Mouse (Mus musculus): ENCODE data around the gene Faf2.

Gene Faf2

DNA sequence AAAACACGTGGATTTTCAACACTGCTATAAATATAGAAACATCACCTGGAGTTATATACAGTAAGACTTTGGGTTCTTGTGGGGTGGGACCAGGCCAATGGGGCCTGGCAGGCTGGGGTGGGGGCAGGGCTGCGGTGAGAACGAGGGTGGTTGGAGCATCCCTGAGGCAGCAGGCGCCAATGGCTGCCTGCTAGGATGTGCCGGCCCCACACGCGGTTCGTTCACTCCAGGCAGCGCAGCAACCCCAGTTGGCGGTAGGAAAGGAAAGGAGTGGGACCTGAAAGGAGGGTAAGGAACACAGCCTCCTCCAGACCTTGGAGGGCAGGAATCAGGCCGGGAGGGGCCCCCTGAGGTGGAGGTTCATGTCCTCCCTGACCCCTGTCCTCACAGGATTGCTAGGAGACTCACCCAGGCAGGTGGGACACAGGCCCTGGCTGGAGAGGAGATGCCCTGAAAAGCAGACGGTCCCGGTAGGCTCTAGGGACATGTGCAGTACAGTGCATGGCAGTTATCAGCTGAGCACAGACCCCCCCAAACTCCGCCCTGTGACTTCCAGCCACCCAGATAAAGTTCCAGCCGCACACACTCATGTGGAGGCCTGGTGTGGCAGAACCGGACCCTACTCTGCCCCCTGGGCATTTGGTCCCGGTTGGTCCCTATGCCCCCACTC is 58.7 kb downstream of the Faf2 start:
- in situ Hi-C loops (cut with MboI, MseI): no loop called here

DNA sequence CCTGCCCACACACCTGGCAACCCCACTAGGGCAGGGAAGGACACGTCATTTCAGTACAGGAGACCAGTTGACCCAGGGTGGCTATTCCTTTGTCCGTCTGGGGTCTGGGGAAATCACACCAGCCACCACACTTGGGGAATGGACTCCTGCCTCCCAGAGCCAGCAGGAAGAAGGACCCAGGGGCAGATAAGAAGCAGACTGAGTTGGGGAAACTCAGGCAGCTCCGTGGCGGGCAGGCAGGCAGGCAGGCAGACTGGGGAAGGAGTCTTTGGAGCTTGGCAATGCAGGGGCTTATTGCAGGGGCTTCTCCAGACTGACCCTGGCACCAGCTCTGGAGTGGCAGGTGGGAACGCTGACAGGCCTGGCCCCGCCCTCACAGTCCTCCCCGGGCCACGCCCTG is 59.7 kb downstream of the Faf2 start:
- in situ Hi-C loops (cut with MboI, MseI): no loop called here

DNA sequence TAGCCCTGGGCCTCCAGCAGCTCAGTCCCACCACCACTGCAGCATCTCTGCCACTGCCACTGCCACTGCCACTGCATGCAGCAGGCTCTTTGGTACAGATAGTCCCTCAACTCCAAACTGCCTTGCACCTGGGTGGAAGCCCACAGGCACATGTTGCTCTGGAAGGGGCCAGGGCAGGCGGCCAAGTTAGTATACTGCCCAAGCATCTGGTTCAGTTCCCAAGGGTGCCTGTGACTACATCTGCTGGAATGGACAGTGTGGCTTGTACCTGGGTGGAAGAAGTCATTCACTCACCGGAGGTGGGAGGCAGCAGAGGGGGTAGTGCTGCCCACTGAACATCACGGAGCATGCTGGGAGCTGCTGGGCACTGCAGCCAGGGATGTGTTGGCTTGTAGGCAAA is 61.7 kb downstream of the Faf2 start:
- in situ Hi-C loops (cut with MboI, MseI): no loop called here

GRCm38 (mm10) chr13:54684140-54684896 is 62.7 kb downstream of the Faf2 start:
- in situ Hi-C loops (cut with MboI, MseI): no loop called here

DNA sequence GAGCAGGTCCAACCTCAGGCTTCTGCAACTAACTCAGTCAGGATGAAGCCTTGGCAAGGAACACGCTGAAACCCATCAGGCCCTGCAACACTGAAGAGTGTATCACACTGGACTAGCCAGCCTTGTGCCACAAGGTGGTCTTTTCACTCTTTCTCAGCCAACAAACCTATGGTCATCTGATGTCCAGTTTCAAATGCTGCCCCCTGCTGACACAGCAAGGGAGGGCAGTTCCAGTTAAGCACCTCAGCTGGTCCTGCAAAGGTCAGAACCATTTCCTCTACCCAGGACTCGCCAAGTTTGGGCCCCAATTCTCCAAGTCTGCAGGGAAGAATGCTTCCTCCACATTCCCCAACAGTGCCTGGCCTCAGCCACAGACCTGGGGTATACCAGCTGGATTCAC is 63.6 kb downstream of the Faf2 start:
- in situ Hi-C loops (cut with MboI, MseI): no loop called here

GRCm38 (mm10) chr13:54686139-54687053 is 64.8 kb downstream of the Faf2 start:
- in situ Hi-C loops (cut with MboI, MseI): no loop called here

- in situ Hi-C loops (cut with MboI, MseI): no loop called here
Measured at GRCm38 (mm10) chr13:54687096-54687495, 65.5 kb downstream of the Faf2 start.

DNA sequence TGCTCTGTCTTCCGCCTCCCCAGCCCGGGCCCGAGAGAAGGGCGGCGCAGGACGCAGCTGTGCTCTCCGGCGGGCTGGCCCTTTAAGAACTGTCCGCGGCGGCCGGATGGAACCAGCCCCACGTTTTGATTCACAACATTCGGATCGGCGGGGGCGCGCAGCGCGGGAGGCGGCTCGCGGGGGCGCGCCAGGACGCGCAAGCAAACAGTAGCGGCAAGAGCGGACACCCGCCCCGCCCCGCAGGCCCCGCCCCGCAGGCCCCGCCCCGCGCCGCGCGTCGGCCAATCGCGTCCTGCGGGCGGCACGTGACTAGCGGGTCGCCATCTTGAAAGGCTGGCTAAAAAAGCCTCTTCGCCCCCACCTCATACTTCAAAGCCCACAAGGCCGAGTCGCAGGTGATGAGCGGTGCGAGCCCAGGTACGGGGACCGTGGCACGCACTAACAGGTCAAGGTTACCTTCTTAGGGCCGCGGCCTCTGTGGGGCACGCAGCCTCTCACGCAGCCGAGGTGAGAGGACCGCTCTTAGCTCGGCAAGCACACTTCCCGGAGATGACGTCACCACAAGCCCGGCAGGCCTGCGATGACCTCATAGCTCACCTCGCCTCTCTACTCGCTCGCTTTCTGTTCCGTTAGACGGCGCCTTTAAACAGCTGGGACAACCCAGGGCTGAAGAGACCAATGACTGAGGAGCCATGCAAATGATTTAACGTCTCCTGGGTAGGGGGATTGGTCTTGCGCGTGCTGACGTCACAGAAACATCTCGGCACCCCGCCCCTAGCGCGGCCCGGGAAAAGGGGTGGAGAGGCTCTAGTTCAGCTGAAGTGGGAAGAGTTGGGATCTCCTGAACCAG is 66.2 kb downstream of the Faf2 start:
- in situ Hi-C loops (cut with MboI, MseI): no loop called here

DNA sequence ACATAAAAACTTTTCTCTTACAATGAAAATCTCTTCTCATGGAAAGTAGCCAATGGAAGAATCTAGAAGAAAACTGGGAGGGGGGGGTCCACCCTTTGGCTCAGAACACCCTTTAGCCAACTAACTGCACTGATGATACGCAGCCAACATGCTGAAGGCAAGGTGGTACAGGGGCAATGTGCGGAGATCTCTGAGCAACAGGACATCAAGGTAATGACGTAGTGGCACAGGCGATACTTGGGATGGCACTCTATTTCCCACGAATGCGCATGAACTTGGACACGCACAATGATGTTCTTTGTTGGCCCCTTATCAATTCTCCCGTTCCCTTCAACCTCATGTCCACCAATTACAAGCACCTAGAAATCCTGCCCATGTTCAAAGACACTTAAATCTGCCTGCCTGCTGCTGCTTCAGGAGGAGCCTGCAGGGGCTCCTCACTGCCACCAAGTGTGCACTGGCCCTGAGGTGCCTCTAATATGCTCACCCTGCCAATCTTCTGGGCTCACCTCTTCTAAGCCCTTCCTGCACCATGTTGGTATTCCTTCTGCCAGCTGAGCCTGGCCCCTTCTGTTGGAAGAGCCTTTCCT is 68.7 kb downstream of the Faf2 start:
- in situ Hi-C loops (cut with MboI, MseI): no loop called here

GRCm38 (mm10) chr13:54691737-54692136 is 70.2 kb downstream of the Faf2 start:
- in situ Hi-C loops (cut with MboI, MseI): no loop called here

GRCm38 (mm10) chr13:54692711-54693557 is 71.3 kb downstream of the Faf2 start:
- in situ Hi-C loops (cut with MboI, MseI): no loop called here

- in situ Hi-C loops (cut with MboI, MseI): no loop called here
Measured at GRCm38 (mm10) chr13:54693558-54694347, 72.2 kb downstream of the Faf2 start, which contains the start of gene Rnf44. TSS of gene Rnf44 (minus strand) at chr13:54693907.

GRCm38 (mm10) chr13:54694348-54695060 is 72.9 kb downstream of the Faf2 start:
- in situ Hi-C loops (cut with MboI, MseI): no loop called here

DNA sequence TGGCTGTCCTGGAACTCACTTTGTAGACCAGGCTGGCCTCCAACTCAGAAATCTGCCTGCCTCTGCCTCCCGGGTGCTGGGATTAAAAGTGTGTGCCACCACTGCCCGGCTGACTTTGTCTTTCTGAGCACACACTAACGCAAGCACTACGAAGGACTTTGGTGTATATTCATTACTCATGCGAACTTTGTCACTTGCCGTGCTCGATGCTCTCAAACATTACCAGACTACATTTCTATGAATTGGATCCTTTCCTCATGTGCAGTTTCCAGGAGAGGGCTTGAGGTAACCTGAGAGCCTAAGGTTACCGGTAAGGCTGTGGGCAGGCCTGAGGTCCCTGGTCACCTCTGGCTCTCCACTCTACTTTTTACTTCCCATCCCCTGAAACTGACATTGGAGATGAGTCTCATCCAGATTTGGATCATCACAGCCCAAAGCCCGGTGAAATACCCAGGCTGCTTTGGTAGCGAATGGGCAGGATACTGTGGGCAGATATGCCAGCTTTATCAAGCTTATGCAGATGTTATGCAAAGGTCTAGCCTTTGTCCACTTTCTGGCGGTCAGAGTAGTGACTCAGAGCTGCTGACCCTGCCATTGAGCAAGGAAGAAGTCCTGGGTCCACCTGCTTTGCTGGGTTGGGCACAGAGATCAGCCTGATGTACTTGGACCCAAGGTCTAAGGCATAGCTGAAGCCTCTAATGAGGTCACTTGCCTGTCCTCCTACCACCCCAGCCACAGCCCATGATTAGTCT is 74.1 kb downstream of the Faf2 start:
- in situ Hi-C loops (cut with MboI, MseI): no loop called here

DNA sequence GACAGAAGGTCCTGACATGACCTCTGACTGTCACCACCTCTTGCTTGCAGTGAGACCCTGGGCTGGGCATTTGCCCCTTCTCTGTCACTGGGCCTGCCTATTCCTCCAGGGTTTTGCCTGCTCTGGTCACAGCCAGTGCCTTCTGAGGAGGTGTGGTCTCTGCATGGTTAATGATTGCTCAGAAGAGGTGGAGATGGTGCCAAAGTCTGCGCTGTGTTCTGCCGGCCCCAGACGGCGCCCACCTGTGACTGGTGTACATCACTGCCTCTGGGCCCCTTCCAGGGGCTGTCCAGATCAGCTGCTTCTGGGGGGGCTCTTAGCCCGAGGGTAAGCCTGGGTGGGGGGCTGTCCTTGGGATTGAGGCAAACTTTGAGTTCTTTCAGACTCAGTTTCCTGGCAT is 79.7 kb downstream of the Faf2 start, which contains the start of gene Cdhr2:
Gene Cdhr2 (plus strand): TSS at position 219 of the 400 bp plus-strand sequence.
- in situ Hi-C loops (cut with MboI, MseI): no loop called here

DNA sequence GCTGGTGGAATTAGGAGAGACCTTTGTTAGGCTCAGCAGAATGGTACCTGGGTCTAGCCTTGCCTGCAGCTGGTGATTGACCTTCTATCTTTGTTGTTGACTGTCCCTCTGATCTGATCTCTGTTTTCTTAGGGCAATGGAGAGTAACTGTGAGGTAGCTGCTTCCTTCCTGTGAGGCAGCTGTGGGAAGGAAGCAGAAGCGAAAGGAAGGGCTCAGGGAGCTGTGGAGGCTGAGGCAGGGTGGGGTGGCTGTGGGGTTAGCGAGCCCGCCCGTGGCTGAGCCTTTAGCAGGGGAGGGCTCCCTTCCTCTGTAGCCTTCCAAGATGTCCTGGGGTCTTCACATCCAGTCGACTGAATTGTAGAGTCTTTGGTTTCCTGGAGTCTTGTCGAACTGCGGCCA is 80.9 kb downstream of the Faf2 start:
- in situ Hi-C loops (cut with MboI, MseI): no loop called here

- in situ Hi-C loops (cut with MboI, MseI): no loop called here
Measured at GRCm38 (mm10) chr13:54704890-54705289, 83.3 kb downstream of the Faf2 start.

GRCm38 (mm10) chr13:54710866-54711265 is 89.3 kb downstream of the Faf2 start:
- in situ Hi-C loops (cut with MboI, MseI): no loop called here

Data from T-helper 2 cell (primary cell).